Mouse (Mus musculus): ENCODE measurements around the gene Hoxa9.

The Hoxa9 gene

DNA sequence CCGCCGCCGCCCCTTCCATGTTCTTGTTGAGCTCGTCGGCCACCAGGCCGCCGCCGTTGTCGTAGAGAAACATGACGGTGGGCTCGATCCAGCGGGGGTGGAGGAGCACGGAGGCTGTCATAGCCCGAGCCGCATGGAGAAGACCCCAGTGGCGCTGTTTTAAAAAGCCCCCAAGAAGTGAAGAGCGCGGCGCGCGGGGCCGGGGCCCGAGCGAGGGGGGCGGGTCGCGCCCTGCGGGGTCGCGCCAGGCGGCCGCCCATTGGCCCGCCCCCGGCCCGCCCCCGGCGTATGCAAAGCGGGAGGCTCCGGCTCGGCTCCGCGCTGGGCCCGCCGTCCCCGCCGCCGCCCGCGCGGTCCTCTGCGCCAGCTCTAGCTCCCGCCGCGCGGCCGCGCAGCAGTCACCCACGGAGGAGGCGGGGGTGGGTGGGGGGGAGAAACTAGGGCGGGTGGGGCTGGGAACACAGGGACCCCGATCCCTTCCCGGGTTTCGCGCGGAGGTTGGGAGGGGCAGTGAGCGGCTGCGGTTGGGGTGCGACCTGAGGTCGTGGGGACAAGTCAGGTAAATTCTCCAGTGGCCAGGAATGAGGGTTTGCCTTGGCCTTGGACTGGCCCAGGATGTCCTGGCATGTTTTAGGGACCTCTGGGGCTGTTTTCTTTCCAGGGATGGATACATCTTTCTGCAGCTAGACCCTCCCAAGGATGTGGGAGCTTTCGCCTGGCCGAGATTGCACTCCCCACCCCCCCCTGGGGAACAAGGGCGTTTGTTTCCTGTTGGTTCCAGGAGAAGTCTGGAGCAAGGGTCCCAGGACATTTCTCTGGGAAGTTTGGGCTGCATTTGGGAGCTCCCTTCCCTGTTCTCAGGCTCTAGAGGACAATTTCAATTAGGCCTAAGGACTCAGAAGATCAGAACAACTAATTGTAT lies 30.0 kb upstream of the Hoxa9 start, which contains the start of gene Hoxa13:
TSS of gene Hoxa13 (minus strand) at position 227 of the 922 bp plus-strand sequence.
- DNase-seq, result no peak

GRCm38 (mm10) chr6:52259811-52260261 lies 28.9 kb upstream of the Hoxa9 start:
- no peak for DNase-seq

- DNase-seq, result no peak
Observed at GRCm38 (mm10) chr6:52259081-52259790, 28.3 kb upstream of the Hoxa9 start.

DNA sequence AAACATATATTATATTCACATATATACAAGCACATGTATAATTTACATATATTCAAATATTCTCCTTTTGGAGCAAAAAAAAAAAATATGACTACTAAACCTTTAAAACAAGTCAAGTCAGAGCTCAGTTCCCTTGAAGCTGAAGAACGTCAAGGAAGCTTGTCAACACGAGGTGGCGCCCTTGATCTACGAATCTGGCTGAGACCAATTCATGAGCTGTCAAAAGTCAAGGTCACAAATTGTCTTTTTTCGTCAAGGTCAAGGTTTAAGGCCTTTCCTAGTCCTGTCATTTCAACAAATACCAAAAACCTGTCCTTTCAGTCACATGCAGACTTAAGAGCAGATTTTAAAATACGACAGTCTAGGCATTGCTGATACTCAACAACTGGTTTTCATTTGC lies 26.1 kb upstream of the Hoxa9 start:
- DNase-seq, result peak; percentile 86

GRCm38 (mm10) chr6:52253511-52254500 lies 22.9 kb upstream of the Hoxa9 start:
- DNase-seq, result no peak

GRCm38 (mm10) chr6:52252775-52253376 lies 22.0 kb upstream of the Hoxa9 start:
- DNase-seq, result no peak

DNA sequence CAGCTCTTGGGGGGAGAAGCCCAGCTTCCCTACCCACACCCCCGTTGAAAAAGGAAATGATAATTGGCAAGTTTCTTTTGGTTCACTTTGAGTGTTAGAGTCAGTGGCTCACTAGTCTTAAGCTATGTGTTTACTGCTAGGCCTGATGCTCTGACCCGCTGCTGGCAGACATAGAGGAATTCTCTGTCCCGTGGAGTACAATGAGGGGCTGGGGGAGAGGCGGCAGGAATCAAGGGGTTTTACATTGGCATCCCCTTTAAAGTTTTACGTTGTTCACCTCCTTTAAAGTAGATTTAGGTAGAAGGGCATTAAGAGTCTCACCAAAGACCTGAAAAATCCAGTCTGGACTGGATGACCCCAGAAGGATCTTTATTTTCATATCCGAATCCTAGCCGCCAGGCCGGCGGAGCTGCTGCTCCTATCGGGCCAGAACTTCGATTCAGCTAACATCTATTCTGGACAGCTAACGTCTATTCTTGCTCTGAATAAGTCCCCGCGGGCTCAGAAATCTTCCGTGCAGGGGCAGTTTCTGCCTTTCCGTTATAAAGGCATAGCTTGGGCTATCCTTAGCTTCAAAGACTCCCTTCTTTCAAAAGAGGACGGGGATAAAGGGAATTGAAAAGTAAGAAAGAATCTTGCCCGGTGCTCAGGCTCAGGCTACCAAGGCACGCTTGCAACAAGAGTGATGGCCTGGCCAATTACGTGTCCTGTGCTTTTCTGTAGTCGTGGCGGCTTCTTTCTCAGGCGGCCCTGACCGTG lies 21.3 kb upstream of the Hoxa9 start:
- no peak for DNase-seq

- DNase-seq, result no peak
Observed at GRCm38 (mm10) chr6:52251177-52251879, 20.4 kb upstream of the Hoxa9 start.

- DNase-seq, result no peak
Observed at GRCm38 (mm10) chr6:52249826-52250225, 18.9 kb upstream of the Hoxa9 start.

GRCm38 (mm10) chr6:52249415-52249738 lies 18.5 kb upstream of the Hoxa9 start:
- no peak for DNase-seq

DNA sequence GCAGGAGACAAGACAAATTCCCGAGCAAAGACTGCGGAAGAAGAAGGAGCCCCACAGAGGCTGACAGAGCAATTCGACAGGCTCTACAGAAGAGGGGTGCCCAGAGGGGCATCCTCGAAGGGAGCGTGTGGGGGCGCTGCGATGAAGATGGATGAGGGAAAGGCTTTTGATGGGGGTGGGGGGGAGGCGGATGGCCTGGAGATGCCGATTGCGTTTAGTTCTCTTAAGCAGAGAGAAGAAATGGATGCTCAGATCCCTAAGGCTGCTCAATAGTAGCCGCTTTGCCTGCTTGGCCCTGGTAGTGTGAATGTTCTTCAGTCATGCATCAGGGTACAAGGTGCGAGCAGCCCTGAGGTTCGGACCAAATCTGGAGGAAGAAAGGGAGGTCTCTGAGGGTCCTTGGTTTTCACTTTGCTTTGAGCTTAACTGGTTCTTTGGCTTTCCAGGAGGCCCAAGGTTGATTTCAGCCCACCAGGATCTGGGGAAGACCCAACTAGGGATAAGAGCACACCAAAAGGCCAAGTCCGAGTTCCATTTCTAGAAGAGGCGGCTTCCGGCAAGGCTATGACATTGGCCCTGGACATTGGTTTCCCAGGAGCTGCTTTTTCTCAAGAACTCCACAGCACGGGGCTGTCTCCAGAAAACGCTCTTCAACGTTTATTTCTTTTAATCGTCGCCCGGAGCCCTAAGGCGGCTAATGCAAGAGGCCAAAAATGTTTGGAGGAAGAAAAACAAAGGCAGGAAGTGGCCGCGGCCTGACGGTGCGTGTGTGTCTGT lies 17.9 kb upstream of the Hoxa9 start:
- DNase-seq, result no peak

DNA sequence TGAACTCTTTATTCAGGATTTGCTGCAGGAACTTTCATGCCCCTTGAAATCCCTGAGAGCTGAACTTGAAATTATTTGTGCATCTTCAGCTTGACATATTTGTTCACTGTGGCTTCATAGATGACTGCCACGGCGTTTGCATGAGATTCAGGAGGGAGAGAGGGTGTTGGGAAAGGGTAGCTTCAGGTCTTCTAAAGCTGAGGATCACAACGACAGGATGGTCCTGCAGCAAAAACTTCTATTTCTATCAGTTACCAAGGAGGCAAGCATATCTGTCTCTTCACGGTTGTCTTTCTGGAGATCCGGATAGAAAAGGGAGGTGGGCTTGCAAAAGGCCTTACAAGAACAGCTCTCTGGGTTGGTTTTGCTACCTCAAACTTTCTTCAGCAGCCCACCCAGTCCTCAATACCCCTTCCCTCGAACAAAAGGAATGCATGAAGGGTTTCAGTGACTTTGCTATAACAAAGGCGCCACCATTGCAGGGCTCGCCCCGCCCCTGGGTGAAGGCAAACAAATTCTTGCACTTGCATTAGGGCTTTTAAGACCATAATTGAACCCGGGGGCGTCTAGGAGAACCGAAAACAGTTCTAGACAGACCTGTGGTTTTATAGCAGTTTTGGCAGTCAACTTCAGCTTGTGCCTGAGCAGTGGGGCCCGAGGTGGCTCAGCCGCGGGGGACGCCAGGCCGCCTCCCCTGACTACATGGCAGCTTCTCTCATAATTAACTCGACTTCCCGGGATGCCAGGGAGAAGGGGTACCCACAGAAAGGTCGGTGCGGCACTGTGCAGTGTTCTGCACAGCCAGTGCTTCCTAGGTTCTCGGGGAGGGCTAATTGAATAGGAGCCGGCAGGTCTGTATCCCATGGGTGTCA lies 17.1 kb upstream of the Hoxa9 start:
- DNase-seq, result no peak

DNA sequence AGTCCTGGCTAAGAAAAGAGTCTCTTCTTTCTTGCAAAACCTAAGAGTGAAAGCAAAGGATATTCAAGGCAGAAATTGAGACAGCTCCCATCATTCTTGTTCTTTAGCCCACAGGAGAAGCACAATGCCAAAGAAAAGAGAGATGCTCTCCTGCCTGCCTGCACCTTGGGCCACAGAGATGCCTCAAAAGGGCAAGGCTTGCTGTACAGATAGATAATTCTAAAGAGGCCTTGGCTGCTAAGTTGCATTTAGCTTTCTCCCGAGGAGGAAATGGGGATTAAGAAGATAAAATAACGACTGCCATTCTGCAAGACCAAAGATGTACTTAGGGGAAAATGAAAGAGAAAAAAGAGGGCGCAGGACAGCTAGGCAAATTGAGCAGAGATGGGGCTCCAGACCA lies 16.0 kb upstream of the Hoxa9 start:
- no peak for DNase-seq

DNA sequence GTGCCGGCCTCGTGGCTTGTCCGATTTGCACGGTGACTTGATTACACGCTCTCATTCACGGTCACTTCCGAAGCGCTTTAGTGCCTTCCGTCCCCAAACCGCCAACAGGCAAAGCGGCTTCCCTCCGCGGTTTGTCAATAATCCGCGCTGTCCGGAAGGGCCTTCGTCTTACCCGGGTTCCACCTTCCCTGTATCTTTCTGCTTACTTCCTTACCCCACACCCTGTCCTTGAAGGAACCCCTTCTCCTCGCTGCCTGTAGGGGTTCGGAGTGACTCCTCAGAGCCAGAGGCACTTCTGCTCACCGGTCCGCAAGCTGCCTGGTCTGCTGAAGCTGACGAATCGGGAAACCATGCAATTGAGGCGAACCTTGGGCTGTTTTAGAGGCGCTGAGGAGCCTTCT lies 15.5 kb upstream of the Hoxa9 start:
- DNase-seq, result no peak

DNA sequence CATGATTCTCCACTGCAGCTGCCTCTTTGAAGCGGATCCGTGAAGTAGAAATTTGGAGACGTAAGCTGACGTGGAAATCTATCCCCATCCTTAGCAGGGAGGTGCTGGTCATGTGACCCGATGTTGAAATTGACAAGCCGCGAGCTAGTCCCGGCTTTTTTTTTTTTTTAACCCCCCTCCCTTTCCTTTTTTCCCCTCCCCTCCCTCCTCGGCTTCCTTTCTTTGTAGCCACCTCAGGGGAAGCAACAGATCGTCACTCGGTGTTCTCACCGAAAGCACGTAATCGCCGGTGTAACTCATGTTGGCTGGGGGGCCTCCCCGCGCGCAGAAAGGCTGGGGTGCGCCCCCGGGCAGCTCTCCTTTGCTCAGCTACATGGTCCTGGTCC lies 14.9 kb upstream of the Hoxa9 start, which contains the start of gene Hoxa11:
TSS of gene Hoxa11 (minus strand) at position 54 of the 386 bp plus-strand sequence.
- DNase-seq, result no peak

- no peak for DNase-seq
Observed at GRCm38 (mm10) chr6:52245040-52245756, 14.3 kb upstream of the Hoxa9 start.

- no peak for DNase-seq
Observed at GRCm38 (mm10) chr6:52244471-52245039, 13.7 kb upstream of the Hoxa9 start.

GRCm38 (mm10) chr6:52243681-52244121 lies 12.8 kb upstream of the Hoxa9 start:
- no peak for DNase-seq
